Mouse (Mus musculus) hematopoietic stem cell, adult 5-6 weeks (primary cell): ENCODE measurements at regions not wholly inside any gene's neighbourhood (a gene's known extent, or its start where the extent isn't known, plus 50 kb on each side); places are given as distances from the start of the nearest gene placed in this dataset.

ENCODE experiments used
- ATAC-seq, 2 experiments: fragments of 125-278 bp in 1 of 2; replicated peaks in 1 of 2; 2 replicates each; pipeline ENCODE4 v1.8.0; 2016 to 2017; ENCODE audit warnings: inconsistent platforms in 2 of 2, mild to moderate bottlenecking in 2 of 2, moderate number of reproducible peaks in 2 of 2, low read depth in 1 of 2, moderate TSS enrichment in 1 of 2; ENCODE audit not compliant: low FRiP score in 2 of 2, poor library complexity in 2 of 2, severe bottlenecking in 2 of 2, insufficient read depth in 1 of 2, low TSS enrichment in 1 of 2

DNA sequence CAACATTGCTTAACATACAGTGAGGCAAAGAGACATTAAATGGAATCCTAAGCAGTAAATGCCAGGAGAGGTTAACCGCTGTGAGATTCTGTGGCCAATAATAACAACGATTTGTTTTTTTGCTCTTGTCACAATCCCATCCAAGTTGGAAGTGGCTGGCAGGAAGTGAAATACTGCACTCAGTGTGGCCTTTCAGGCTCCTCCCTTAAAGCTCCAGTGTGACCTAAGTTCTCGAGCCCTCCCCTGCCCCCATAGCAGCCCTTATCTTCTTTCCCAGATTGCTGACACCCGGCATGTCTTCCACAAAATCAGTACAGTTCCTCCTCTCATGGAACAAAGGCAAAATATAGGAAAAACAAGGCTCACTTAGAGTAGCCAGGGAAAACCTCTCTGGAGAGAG lies 278.1 kb downstream of the Tmsb4x start:
- ATAC-seq = no peak

DNA sequence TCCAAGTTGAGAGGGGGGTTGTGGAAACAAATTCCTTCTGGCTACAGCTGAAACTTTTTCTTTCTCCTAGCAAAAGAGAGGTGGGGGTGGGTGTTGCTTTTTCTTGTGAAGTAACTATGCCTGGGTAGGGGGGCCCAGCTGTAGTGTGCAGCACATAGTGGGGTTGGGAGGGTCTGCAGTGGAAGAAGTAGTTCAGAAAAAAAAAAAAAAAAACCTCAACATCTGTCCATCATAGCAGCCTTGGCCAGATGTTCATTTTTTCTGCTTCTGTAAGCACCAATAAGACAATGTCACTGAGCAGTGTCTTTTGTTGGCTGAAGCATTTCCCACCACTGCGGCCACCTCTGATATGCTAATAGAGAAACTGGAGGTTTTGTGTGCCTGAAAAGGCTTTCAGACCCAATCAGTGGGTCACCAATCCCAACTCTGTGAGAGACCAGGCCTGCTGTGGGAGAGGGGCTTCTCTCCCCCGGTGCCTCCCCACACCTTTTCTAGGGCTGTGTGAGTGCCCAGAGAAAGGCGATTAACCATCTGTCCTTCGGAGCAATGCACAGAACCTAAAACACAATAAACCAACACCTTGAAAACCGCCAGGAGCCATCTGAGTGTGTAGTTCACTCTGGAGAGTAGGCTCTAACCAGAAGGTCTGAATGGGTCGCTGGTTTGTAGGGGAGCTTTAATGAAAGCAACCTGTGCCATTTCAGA lies 279.2 kb downstream of the Tmsb4x start:
- ATAC-seq = no peak

DNA sequence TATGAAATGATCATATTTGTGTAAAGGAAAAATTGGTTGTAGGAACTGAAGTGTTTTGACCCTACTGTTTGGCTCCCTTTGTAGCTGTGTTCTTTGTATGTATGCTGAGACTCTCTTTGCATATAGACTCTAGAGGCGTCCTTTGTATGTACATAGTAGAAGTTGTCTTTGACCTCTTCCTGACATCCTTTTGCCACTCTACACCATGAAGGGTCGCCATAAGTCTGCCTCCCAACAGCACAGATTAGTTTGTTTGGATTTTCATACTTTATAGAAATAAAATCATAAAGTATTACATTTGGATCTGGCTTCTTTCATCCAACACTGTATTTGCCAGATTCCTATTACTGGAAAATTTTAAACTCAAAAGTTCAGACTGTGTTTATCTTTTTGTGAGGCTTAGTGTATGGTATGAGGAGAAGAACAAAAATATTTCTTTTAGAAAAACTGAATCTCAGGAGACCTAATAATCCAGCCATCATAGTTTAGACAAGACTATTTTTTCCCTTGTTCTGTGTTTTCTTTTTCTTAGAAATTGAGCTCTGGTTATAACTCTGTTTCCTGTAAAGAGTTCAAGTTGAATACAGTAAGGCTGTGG lies 293.7 kb downstream of the Tmsb4x start:
- ATAC-seq = no peak

DNA sequence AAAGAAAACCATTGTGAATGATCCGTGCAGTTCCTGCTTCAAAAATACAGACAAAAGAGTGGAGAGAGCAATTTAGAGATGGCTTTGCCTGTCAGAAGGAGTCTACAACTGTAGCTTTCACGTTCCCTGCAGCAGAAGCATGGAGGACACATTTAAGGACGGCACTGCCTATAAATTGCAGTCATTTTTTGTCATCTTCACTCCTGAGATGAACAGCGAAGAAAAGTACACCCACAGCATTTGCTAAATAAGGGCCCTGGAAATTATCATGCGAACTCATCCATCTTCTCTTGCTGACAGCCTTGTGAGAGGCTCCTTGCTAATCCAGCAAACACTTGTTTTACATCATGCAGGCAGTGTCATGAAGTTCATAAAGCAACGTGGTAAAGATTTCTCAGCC lies 302.5 kb downstream of the Tmsb4x start:
- ATAC-seq = no peak

DNA sequence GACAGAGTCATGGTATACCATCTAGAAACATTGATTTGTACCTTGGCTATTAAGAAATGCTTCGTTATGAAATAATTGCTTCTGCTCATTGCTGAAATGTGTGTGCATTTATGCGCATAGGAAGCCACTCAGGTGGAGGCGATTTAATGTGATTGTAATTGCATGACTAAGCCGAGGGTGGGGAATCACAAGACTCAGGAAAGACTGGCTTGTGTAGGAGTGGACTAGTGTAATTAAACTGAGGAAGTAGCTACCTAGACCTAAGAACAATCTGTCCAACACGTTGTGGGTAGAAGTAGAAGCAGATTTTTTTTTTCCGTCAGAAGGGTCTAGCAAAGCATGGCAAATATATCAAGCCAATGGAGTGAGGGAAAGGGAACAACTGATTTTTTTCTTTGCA lies 308.4 kb downstream of the Tmsb4x start:
- ATAC-seq = no peak

DNA sequence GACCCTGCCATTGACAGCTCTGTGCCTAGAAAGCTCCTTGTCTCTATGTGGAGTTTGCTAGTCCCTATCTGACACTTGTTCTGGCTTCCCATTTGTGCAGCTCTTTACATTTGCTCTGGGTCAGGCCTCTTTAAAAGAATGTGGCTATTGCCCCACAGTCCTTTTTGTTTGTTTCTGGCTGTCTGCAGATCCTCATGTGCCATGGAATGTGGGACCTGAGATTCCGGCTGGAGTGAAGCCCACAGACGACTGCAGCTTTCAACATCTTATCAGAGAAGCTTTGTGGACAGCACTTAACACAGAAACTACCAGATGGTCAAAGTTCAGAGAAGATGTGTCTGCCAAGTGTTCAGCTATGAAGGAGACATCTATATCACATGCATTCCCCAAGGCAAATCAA lies 309.7 kb upstream of the Egfl6 start:
- no peak for ATAC-seq

DNA sequence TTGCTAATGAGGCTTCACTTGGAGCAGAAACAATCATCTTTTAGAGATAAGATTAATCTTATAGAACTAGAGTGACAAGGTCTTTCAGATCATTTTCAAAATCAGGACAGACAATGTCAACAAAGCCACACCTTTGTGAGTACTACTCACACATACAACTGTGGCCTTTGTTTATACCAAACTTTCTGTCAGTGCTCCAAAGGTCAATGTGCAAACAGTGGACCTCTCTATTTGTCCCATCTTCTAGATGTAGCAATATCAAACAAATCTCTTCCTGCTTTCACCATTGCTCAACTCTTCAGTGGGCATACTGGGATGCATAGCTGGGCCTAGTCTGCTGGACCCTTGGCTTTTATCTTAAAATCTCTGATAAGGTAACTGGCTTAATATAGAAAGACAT lies 300.9 kb upstream of the Egfl6 start:
- ATAC-seq = no peak

DNA sequence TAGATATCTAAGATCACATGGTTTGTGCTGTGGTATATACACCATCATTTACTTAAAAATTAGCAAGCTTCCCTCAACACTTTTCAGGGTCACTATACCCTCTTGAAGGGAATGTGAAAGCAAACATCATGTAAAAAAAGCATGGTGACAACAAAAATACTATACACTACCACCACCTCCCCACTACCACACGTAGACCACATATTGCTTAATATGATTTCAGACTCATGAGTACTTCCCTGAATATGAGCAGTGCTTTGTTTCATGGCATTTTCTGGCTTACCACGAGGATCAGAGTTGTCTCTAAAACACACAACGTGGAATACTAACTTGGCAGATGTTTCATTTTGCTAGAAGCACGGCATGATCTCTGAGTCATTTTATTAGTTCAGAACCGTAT lies 284.0 kb upstream of the Egfl6 start:
- ATAC-seq = no peak

DNA sequence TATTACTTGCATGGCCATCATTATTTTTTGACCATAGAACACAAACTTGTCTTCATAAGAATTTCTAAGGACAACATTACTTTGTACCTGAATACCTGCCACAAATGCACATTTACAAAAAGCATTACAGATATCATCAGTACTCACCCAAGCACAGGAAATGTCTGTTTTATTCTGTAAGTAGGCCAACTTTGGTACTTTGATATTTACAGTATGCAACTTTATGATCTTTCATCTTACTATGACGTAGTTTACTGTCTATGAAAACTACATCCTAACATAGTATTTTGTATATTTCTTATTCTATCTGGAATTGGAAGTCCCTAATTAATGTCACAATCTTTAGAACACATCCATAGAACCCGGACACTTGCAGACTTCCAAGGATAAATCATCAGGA lies 282.2 kb upstream of the Egfl6 start:
- no peak for ATAC-seq
